Mouse (Mus musculus) heart, embryonic 13.5 days (tissue): ENCODE data around the gene Msx2. TPM values are rescaled to one million over a fixed set of nuclear protein-coding genes. Genes with fewer than 3 reads are reported as not detected.

ENCODE experiments used
- ATAC-seq: fragments of 200-750 bp; cut with Nextera tagmentation; 2 replicates; pipeline ENCODE4 v1.8.0; 2017; ENCODE audit warnings: moderate TSS enrichment; ENCODE audit not compliant: insufficient number of reproducible peaks, low FRiP score, low TSS enrichment; ENCODE audit errors: extremely low read depth
- H3K27ac ChIP-seq: fragments of 300-500 bp; sonication (generic); replicated peaks from 2 replicates; pipeline ENCODE4 v1.5.1; 2015; ENCODE audit warnings: moderate library complexity, mild to moderate bottlenecking, inconsistent platforms
- H3K27me3 ChIP-seq: fragments of 300-500 bp; sonication (generic); replicated peaks from 2 replicates; pipeline ENCODE4 v1.6.1; 2015; ENCODE audit warnings: mild to moderate bottlenecking, inconsistent platforms
- H3K36me3 ChIP-seq: fragments of 300-500 bp; sonication (generic); 2 replicates; pipeline ENCODE4 v1.6.1; 2015; ENCODE audit warnings: mild to moderate bottlenecking, inconsistent platforms
- H3K4me1 ChIP-seq: fragments of 300-500 bp; sonication (generic); 2 replicates; pipeline ENCODE4 v1.6.1; 2015; ENCODE audit warnings: inconsistent platforms
- H3K4me2 ChIP-seq: fragments of 300-500 bp; sonication (generic); 2 replicates; pipeline ENCODE4 v1.6.1; 2015; ENCODE audit warnings: inconsistent platforms, mild to moderate bottlenecking, moderate library complexity
- H3K4me3 ChIP-seq: fragments of 300-500 bp; sonication (generic); 2 replicates; pipeline ENCODE4 v1.5.1; 2015; ENCODE audit warnings: moderate library complexity, mild to moderate bottlenecking, inconsistent platforms
- H3K9ac ChIP-seq: fragments of 300-500 bp; sonication (generic); 2 replicates; pipeline ENCODE4 v1.6.1; 2015; ENCODE audit warnings: inconsistent platforms, mild to moderate bottlenecking, moderate library complexity
- H3K9me3 ChIP-seq: fragments of 300-500 bp; sonication (generic); 2 replicates; pipeline ENCODE4 v1.6.1; 2016; ENCODE audit warnings: inconsistent platforms
- WGBS: fragments of 180-500 bp; shearing (Covaris S2); methylation state at CpG from one replicate; pipeline ENCODE4 v1.1.7; 2015; ENCODE audit warnings: mixed read lengths; 5-methylcytosine and 5-hydroxymethylcytosine counted together
- polyA plus RNA-seq: library from polyadenylated mRNA; unstranded; fragments of >200 nt; fragmentation: Nextera tagmentation; extraction: Ambion mirVana; gene quantifications from 2 replicates; pipeline ENCODE4 v1.2.1, GENCODE M21; 2015

Gene Msx2
- polyA plus RNA-seq, 1 experiment from 2014 or later = 4.4 TPM

DNA sequence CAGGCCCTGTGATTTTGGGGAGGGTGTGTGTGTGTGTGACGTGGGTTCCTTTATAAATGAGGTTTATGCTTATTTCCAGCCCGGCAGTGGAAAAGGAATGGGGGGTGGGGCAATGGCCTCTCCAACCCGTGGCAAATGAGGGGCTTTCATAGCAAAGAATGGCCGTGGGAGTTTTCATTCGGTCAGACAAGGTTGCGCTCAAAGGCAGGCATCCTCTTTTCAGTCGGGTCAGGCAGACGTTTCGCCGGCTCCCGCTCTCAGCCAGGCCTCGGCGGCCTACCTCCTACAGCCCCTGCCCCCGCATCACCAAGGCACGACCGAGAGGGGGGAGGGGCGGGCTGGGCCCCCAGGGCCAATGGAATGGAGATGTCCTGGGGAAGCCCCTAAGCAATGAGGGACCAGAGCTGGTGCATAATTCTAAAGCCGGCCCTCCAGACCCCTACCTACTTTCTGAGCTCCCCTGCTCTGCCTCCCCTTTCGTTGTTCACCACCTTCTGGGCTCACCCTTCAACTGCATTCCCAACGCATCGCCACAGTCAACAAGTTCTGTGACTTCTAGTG lies 8.4 kb downstream of the Msx2 start:
- ATAC-seq = no peak
- Histone ChIP-seq H3K9me3 (no peaks in the 10 kb centered on the region), H3K4me2 (peak overlapping the region; percentile 66), H3K9ac (peak overlapping the region; percentile 37; the same call in 1 of the 2 replicates), H3K4me1 (peaks cover 40% of the 10 kb centered on the region), H3K27ac (no peak overlapping the region; the same call in 1 of the 2 replicates), H3K36me3 (no peaks in the 10 kb centered on the region), H3K4me3 (peak overlapping the region; percentile 44), H3K27me3 (peaks cover 97% of the 10 kb centered on the region)
- WGBS = 5% methylated on average over 19 of the region's 21 CpGs

DNA sequence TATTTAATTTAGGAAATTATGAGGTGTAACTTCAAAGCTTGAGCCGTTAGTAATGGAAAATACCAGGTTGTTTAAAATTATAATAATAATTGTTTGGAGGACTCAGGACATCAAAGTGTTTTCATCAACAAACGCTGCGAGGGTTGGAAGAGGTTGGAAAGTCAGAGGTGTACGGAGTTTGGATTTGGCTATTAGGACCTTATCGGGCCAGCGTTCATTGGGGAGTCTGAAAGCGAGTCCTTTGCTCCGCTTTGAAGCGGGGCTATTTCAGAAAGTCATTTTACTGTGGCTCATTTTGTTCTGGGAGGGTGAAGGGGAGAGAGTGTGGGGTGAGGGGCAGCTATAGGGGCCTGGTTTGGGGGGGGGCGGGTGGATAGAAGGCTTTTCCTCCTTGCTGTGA lies 8.9 kb downstream of the Msx2 start:
- H3K9me3 ChIP-seq = no peaks in the 10 kb centered on the region
- H3K4me1 ChIP-seq = peaks cover 40% of the 10 kb centered on the region
- WGBS = 19% methylated on average over 10 of the region's 10 CpGs
- H3K9ac ChIP-seq = no peak overlapping the region
- ATAC-seq = no peak
- H3K4me3 ChIP-seq = no peak overlapping the region
- H3K4me2 ChIP-seq = peak overlapping the region; percentile 66
- peaks cover 96% of the 10 kb centered on the region for H3K27me3 ChIP-seq
- H3K36me3 ChIP-seq = no peaks in the 10 kb centered on the region
- H3K27ac ChIP-seq = no peak overlapping the region

DNA sequence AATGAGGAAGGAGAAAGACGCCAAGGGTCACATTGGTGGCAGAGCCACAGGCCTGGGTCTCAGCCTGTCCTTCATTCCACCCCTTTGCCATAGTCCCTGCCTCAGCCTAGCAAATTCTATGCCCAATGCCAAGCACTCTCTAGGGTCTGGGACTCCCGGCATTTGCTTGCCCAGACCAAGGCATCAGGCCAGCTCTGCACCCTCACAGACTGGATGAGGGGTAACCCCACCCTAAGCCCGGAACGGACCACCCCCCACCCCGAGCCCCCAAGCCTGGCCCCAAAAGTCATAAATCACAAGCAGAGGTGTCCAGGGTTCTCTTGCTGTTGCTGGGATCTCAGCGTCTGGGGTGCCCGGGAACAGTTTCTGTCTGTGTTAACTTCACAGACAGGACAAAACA lies 9.8 kb downstream of the Msx2 start:
- peak overlapping the region; percentile 52 for H3K4me3 ChIP-seq
- ATAC-seq = no peak
- peaks cover 92% of the 10 kb centered on the region for H3K27me3 ChIP-seq
- no peaks in the 10 kb centered on the region for H3K9me3 ChIP-seq
- peak overlapping the region; percentile 76 for H3K9ac ChIP-seq
- H3K27ac ChIP-seq = no peak overlapping the region
- 10% methylated on average over 7 of the region's 7 CpGs for WGBS
- peaks cover 40% of the 10 kb centered on the region for H3K4me1 ChIP-seq
- no peaks in the 10 kb centered on the region for H3K36me3 ChIP-seq
- peak overlapping the region; percentile 81 for H3K4me2 ChIP-seq

DNA sequence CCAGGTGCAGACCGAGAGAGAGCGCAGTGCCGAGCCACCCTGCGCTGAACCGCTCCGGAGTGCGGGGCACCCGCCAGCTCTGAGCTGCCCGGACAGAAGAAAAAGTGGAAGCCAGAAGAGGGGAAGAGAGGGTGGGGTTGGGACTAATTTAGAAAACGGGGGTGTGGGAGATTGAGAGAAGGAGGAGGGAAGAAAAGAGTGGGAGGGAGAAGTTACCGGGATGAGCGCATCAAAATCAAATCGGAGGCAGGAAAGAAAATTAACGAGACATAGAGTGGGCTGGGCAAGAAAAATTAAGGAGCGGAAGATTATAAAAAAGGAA lies 10.3 kb downstream of the Msx2 start:
- peak overlapping the region; percentile 76 for H3K9ac ChIP-seq
- 2% methylated on average over 15 of the region's 15 CpGs for WGBS

DNA sequence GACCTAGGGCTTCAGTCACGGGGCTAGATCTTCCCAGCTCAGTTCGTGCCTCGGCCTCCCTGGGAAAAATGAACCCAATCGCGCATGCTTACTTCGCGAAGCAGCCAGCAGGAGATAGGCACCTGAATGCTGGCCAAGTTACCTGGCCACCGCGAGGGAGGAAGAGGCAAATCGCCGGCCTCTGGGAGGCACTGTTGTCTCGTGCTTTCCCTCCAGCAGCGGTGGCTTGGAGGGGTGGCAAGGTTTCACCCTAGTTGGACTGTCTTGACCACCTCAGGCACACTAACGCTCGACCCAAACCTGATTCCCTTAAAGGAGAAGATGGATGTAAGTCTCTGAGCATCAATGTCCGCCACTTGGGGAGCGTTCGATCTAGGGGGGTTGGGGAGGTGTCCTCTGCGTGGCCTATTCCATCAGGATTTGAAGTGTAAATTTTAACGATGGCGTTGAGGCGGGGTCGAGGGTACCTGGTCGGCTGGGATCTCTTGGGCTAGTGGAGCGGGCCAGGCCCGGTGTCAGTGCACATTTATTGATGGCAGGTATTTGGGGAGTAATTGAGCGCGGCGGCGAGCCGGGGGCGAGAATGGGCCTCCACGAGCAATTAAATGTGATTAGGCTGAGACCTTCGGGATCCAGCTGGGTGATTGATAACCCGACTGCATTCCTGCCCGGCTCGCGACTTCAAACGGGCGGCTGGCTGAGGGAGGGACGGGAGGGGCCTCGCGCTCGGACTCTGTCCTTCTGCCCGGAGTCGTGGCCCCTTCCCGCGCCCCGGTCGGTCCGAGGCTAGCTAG lies 10.8 kb downstream of the Msx2 start:
- peaks cover 40% of the 10 kb centered on the region for H3K4me1 ChIP-seq
- H3K27me3 ChIP-seq = peaks cover 85% of the 10 kb centered on the region
- H3K27ac ChIP-seq = no peak overlapping the region
- H3K9ac ChIP-seq = peak overlapping the region; percentile 76
- H3K9me3 ChIP-seq = no peaks in the 10 kb centered on the region
- H3K4me3 ChIP-seq = peak overlapping the region; percentile 52
- no peaks in the 10 kb centered on the region for H3K36me3 ChIP-seq
- WGBS = under 1% methylated on average over 51 of the region's 51 CpGs
- ATAC-seq = no peak
- peak overlapping the region; percentile 81 for H3K4me2 ChIP-seq

More for the DNA sequence above, 10.3 kb downstream of the Msx2 start:
- H3K27ac ChIP-seq = no peak overlapping the region
- no peak for ATAC-seq
- no peaks in the 10 kb centered on the region for H3K36me3 ChIP-seq
- H3K4me1 ChIP-seq = peaks cover 40% of the 10 kb centered on the region
- H3K9me3 ChIP-seq = no peaks in the 10 kb centered on the region
- peaks cover 90% of the 10 kb centered on the region for H3K27me3 ChIP-seq
- H3K4me3 ChIP-seq = peak overlapping the region; percentile 52
- peak overlapping the region; percentile 81 for H3K4me2 ChIP-seq

DNA sequence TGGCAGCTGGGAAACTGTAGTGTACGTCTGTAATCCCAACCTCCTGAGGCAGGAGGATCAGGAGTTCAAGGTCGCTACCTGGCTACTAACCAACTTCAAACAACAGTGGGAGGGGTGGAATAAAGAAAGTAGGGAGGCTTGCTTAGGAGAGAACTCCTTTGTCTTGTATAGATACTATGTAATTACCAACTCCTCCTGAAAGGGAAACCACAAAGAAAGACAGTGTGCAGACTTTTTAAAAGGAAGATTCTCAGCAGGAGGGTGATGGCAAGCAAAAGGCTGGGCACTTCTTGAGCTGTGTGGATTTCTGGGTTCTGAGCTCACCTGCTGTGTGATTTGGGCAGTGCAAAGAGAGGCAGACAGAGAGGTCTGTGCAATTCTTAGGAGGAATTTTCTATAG lies 11.5 kb downstream of the Msx2 start:
- no peak for ATAC-seq
- H3K9ac ChIP-seq = no peak overlapping the region
- H3K4me2 ChIP-seq = no peak overlapping the region
- no peaks in the 10 kb centered on the region for H3K36me3 ChIP-seq
- WGBS = 44% methylated on average over 2 of the region's 2 CpGs
- peaks cover 40% of the 10 kb centered on the region for H3K4me1 ChIP-seq
- no peaks in the 10 kb centered on the region for H3K9me3 ChIP-seq
- H3K4me3 ChIP-seq = no peak overlapping the region
- no peak overlapping the region for H3K27ac ChIP-seq
- peaks cover 79% of the 10 kb centered on the region for H3K27me3 ChIP-seq

DNA sequence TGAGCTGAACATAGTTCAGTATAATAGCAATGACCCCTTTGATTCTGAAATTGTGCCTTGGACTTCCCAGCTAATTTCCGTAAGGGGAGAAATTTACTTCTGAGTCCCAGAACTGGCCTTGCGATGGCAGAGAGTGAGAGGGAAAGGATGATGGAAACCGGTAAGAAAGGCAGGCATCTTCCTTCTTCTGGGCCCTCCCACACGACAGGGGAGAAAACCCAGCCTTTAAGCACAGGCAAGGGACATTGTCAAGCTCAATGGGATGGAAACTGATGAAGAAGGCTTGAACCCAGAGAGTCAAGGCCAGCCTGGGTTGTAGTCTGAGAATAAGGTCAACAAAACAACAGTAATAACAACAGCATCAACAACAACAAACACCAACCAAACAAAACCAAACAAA lies 14.1 kb downstream of the Msx2 start:
- WGBS = 48% methylated on average over 4 of the region's 4 CpGs
- no peak overlapping the region for H3K4me2 ChIP-seq
- H3K36me3 ChIP-seq = no peaks in the 10 kb centered on the region
- H3K4me1 ChIP-seq = peaks cover 31% of the 10 kb centered on the region
- no peak overlapping the region for H3K9ac ChIP-seq
- H3K27me3 ChIP-seq = peaks cover 74% of the 10 kb centered on the region
- H3K4me3 ChIP-seq = no peak overlapping the region
- no peak for ATAC-seq
- no peak overlapping the region for H3K27ac ChIP-seq
- H3K9me3 ChIP-seq = no peaks in the 10 kb centered on the region

DNA sequence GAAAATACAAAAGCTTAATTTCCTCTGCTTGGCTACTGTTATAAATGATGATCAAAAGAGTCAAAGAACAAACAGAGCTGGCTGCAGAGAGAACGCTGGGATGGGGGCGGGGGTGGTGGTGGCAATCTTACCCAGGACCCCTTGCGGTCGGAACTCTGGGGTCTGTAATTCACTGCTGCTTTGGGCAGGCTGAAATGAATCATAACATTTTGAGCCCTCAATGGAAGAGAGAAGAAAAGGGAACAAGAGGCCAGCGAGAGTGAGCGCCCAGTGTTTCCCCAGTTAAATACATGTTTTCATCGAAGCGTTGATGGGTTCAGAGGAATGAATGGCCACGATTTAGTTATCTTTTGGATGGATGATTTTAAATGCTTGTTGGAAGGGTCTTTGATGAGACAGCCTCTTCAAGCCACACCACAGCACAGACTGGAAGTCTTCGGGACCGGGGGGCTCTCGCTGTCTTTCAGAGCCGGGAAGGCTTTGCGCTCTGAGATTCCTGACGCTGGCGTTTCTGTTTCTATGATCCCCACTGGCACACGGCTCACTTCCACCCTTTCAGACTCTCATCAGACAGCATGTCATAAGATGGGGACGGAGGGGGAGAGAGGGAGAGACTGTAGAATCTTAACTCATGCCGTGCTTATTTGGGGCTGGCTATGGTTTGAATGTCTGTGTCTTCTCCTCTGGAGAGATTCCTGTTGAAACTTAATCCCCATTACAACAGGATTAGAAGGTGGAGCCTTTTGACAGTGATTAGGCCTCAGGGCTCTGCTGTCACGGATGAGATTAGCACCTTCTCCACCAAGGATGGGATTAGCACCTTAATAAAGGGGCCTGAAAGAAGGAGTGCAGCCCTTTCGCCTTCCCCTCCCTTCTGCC lies 17.8 kb downstream of the Msx2 start:
- H3K4me1 ChIP-seq = peaks cover 14% of the 10 kb centered on the region
- H3K36me3 ChIP-seq = no peaks in the 10 kb centered on the region
- peak overlapping the region; percentile 77 for H3K4me2 ChIP-seq
- peak overlapping the region; percentile 47 for H3K4me3 ChIP-seq
- WGBS = 9% methylated on average over 21 of the region's 21 CpGs
- no peak overlapping the region for H3K27ac ChIP-seq
- no peaks in the 10 kb centered on the region for H3K9me3 ChIP-seq
- H3K27me3 ChIP-seq = peaks cover 64% of the 10 kb centered on the region
- ATAC-seq = no peak
- peak overlapping the region; percentile 76 for H3K9ac ChIP-seq

DNA sequence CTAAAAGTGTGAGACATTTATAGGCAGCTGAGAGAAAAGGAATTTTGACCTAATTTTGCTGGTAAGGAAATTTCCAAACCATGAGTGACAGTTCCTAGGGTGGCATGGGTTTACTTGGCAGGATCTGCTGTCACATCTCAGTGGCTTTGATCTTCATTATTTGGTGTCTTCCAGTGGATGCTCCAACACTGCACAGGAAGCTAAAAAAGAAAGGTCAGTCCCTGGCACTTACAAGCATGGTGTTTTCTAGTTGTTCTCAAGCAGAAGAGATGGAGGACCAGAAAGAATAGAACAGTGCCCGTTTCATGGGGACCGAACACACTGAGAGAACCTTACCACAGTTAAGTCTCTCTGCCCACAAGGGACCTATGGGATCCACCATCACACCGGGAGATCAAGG lies 18.9 kb downstream of the Msx2 start:
- no peak for ATAC-seq
- Histone ChIP-seq H3K27ac (no peak overlapping the region), H3K4me3 (no peak overlapping the region), H3K9ac (no peak overlapping the region), H3K27me3 (peaks cover 60% of the 10 kb centered on the region), H3K4me2 (no peak overlapping the region), H3K9me3 (no peaks in the 10 kb centered on the region), H3K36me3 (no peaks in the 10 kb centered on the region), H3K4me1 (peaks cover 14% of the 10 kb centered on the region)
- 77% methylated on average over 3 of the region's 3 CpGs for WGBS

DNA sequence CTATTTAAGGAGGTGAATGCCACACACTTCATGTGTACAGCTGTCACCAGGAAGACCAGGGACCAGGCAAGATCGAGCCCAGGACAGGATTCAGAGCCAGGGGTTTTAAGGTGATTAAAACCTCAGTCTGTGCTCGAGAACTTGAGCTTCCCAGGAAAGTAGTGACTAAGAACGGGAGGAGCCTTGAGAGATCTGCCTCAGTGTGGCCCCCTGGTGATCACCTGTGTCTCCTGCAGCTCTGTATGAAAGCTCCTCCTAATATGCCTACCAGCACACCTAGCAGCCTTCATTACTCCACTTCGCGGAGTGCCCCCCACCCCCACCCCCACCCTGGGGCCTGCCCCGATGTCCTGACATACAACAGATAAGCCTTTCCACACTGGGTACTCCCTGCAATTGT lies 25.3 kb downstream of the Msx2 start:
- 12% methylated on average over 6 of the region's 6 CpGs for whole genome bisulfite sequencing
- H3K27ac ChIP-seq = no peak overlapping the region
- H3K4me1 ChIP-seq = peaks cover 3% of the 10 kb centered on the region; the same call in 1 of the 2 replicates
- H3K9ac ChIP-seq = no peak overlapping the region
- peaks cover 22% of the 10 kb centered on the region for H3K27me3 ChIP-seq
- H3K9me3 ChIP-seq = no peaks in the 10 kb centered on the region
- H3K4me3 ChIP-seq = no peak overlapping the region
- no peaks in the 10 kb centered on the region for H3K36me3 ChIP-seq
- no peak for ATAC-seq
- no peak overlapping the region for H3K4me2 ChIP-seq

DNA sequence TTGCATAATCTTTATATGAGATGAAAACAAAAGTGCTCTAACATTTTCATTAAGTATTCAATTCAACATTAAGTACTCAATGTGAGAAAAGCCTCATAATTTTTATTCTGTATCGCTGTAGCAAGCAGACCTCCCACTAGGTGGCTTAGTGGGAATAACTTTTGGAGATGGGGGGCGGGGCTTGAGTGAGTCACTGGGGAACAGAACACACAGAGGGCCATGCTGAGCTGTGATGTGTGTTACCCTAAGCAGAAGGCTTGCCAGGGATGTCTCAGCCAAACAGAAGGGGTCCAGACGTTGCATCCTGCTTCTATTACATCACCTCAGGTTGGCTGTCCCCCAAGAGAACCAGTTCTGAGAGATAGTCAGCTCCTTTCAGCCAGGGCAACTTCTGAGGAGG lies 29.3 kb downstream of the Msx2 start:
- H3K9ac ChIP-seq = no peak overlapping the region
- H3K9me3 ChIP-seq = no peaks in the 10 kb centered on the region
- H3K4me3 ChIP-seq = no peak overlapping the region
- no peak for ATAC-seq
- no peak overlapping the region for H3K4me2 ChIP-seq
- no peaks in the 10 kb centered on the region for H3K27me3 ChIP-seq
- WGBS = 26% methylated on average over 3 of the region's 3 CpGs
- H3K36me3 ChIP-seq = no peaks in the 10 kb centered on the region
- H3K4me1 ChIP-seq = peaks cover 10% of the 10 kb centered on the region
- no peak overlapping the region for H3K27ac ChIP-seq
